Mouse (Mus musculus) neural tube, embryonic 11.5 days (tissue): ENCODE data around the gene Stk24. TPM values are rescaled to one million over a fixed set of nuclear protein-coding genes. Genes with fewer than 3 reads are reported as not detected.

Source experiments
- ATAC-seq: fragments of 200-750 bp; cut with Nextera tagmentation; 2 replicates; pipeline ENCODE4 v1.8.0; 2017; ENCODE audit warnings: moderate number of reproducible peaks, mild to moderate bottlenecking, moderate TSS enrichment, moderate library complexity; ENCODE audit not compliant: insufficient read depth, low FRiP score, low TSS enrichment
- DNase-seq: peaks from one replicate; pipeline ENCODE4 v3.0.0-alpha.2; 2015; ENCODE audit warnings: low spot score
- H3K27ac ChIP-seq: fragments of 300-500 bp; sonication (generic); 2 replicates; pipeline ENCODE4 v1.5.1; 2014; ENCODE audit warnings: low read depth, mild to moderate bottlenecking, low read length
- H3K27me3 ChIP-seq: fragments of 300-500 bp; sonication (generic); 2 replicates; pipeline ENCODE4 v1.6.1; 2014; ENCODE audit warnings: mild to moderate bottlenecking, low read length, mixed read lengths; ENCODE audit not compliant: control insufficient read depth, insufficient read depth
- H3K36me3 ChIP-seq: fragments of 300-500 bp; sonication (generic); 2 replicates; pipeline ENCODE4 v1.6.1; 2014; ENCODE audit warnings: mild to moderate bottlenecking, low read length, moderate library complexity, mixed read lengths; ENCODE audit not compliant: control insufficient read depth, insufficient read depth
- H3K4me1 ChIP-seq: fragments of 300-500 bp; sonication (generic); 2 replicates; pipeline ENCODE4 v1.6.1; 2014; ENCODE audit warnings: low read length, mixed read lengths; ENCODE audit not compliant: control insufficient read depth, insufficient read depth
- H3K4me2 ChIP-seq: fragments of 300-500 bp; sonication (generic); 2 replicates; pipeline ENCODE4 v1.6.1; 2014; ENCODE audit warnings: low read depth, mild to moderate bottlenecking, moderate library complexity
- H3K4me3 ChIP-seq: fragments of 300-500 bp; sonication (generic); 2 replicates; pipeline ENCODE4 v1.5.1; 2014; ENCODE audit warnings: low read depth, low read length
- H3K9ac ChIP-seq: fragments of 300-500 bp; sonication (generic); 2 replicates; pipeline ENCODE4 v1.6.1; 2014; ENCODE audit warnings: mild to moderate bottlenecking, low read length
- H3K9me3 ChIP-seq: fragments of 300-500 bp; sonication (generic); 2 replicates; pipeline ENCODE4 v1.6.1; 2016; ENCODE audit warnings: low read length; ENCODE audit not compliant: control insufficient read depth
- WGBS: fragments of 180-500 bp; shearing (Covaris S2); extraction: QIAGEN DNeasy Blood & Tissue Kit; methylation state at CpG from one replicate; pipeline ENCODE4 v1.1.7; 2014; 5-methylcytosine and 5-hydroxymethylcytosine counted together
- polyA plus RNA-seq: library from polyadenylated mRNA; unstranded; fragments of >200 nt; fragmentation: Nextera tagmentation; extraction: Ambion mirVana; gene quantifications from 2 replicates; pipeline ENCODE4 v1.2.1, GENCODE M21; 2014

The Stk24 gene
- polyA plus RNA-seq, 1 experiment from 2014 or later, result 38.1 TPM

DNA sequence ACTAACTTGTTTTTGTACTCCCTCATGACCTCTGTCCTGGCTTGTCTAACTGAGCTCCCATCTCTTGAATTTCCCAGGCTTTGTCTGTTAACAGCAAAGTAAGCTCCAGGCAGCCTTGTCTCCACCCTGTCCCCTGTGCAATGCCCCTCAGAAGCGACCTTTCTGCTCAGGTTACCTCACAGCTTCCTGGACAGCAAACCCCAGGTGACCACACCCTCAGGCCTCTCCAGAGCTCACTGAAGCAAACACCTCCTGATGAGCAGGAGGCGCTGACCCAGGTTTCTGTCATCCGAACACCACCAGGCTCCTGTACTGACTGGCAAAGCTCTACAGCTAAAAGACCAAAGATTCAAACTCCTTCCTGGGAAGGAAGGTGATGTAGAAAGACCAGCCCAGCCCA is 69.9 kb downstream of the Stk24 start:
- Histone ChIP-seq H3K9ac (no peak overlapping the region), H3K27ac (no peak overlapping the region), H3K36me3 (no peaks in the 10 kb centered on the region), H3K27me3 (no peaks in the 10 kb centered on the region), H3K9me3 (no peaks in the 10 kb centered on the region), H3K4me3 (no peak overlapping the region), H3K4me2 (no peak overlapping the region), H3K4me1 (no peaks in the 10 kb centered on the region)
- ATAC-seq (no peak), DNase-seq (no peak)
- 88% methylated on average over 3 of the region's 3 CpGs for WGBS

DNA sequence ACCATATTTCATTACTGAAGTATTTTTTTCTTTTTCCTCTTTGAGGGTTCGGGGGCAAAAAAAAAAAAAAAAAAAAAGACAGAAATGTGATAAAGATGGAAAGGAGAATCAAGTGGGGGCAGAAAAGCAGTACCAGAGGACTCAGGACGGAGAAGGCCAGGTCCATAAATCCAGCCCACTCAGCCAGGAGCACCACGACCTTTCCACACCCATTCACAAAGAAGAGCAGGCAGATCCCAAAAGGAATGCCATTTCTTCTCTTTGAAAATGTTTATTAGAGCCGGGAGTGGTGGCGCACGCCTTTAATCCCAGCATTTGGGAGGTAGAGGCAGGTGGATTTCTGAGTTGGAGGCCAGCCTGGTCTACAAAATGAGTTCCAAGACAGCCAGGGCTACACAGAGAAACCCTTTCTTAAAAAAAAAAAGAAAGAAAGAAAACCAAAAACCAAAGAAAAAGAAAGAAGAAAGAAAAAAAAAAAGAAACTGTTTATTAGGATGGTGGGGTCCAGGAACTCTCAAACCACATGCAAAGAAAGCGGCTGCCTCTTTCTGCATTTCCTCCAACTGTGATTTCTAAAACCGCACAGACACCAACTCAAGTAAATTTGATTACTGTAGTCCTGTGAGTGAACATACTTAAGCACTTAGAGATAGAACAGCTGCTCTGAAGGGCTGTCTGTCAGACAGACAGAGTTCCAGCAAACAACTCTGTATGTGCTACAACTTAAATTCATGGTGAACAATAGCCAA is 74.3 kb downstream of the Stk24 start:
- Histone ChIP-seq H3K27ac (no peak overlapping the region), H3K27me3 (no peaks in the 10 kb centered on the region), H3K4me1 (no peaks in the 10 kb centered on the region), H3K4me2 (no peak overlapping the region), H3K36me3 (no peaks in the 10 kb centered on the region), H3K9ac (no peak overlapping the region), H3K9me3 (no peaks in the 10 kb centered on the region), H3K4me3 (no peak overlapping the region)
- DNase-seq (no peak), ATAC-seq (no peak)
- WGBS, result 62% methylated on average over 8 of the region's 8 CpGs

DNA sequence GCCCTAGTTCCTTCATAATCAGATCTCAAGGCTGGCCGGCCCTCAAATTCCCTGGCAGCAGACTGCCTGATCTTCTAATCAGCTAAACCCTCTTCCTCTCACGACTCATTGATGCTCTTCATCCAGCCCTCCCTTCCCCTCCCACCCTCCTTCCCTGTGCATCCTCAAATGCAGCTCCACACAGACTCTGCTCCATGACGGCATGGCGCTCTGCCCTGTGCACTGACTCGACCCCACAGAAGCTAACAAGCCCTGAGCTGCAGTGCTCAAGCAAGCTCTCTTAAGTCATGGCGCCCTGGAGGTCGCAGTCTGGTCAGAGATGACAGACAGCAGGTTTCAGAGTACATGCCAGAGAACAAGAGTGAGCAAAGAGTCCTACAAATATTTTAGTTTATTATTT is 75.3 kb downstream of the Stk24 start:
- DNase-seq, result no peak
- no peak overlapping the region for H3K4me2 ChIP-seq
- H3K9me3 ChIP-seq, result no peaks in the 10 kb centered on the region
- WGBS, result 78% methylated on average over 7 of the region's 7 CpGs
- H3K4me1 ChIP-seq, result no peaks in the 10 kb centered on the region
- no peaks in the 10 kb centered on the region for H3K36me3 ChIP-seq
- no peaks in the 10 kb centered on the region for H3K27me3 ChIP-seq
- no peak for ATAC-seq
- H3K9ac ChIP-seq, result no peak overlapping the region
- no peak overlapping the region for H3K27ac ChIP-seq
- H3K4me3 ChIP-seq, result no peak overlapping the region

DNA sequence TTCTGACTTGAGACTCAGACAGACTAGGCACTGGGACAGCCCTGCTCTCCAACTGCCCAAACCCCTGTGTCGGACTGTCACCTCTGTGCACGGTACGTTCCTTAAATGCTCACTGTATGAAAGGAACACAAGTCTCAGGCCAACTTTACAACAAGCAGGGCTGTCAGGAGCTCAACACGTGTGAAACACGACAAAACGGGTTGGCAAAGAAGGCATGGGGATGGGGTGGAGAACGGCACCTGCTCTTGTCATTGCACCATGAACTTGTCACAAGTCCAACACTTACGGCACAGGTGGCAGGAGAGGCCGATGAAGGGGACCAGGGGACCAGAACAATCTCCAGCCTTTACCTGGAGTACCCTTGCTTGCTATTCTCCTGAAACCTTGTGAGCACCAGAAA is 80.7 kb downstream of the Stk24 start:
- ATAC-seq (no peak), DNase-seq (no peak)
- H3K4me1 ChIP-seq, result no peaks in the 10 kb centered on the region
- H3K9me3 ChIP-seq, result no peaks in the 10 kb centered on the region
- WGBS, result 93% methylated on average over 9 of the region's 9 CpGs
- H3K36me3 ChIP-seq, result no peaks in the 10 kb centered on the region
- no peak overlapping the region for H3K9ac ChIP-seq
- H3K27me3 ChIP-seq, result no peaks in the 10 kb centered on the region
- no peak overlapping the region for H3K4me2 ChIP-seq
- H3K27ac ChIP-seq, result no peak overlapping the region
- H3K4me3 ChIP-seq, result no peak overlapping the region

DNA sequence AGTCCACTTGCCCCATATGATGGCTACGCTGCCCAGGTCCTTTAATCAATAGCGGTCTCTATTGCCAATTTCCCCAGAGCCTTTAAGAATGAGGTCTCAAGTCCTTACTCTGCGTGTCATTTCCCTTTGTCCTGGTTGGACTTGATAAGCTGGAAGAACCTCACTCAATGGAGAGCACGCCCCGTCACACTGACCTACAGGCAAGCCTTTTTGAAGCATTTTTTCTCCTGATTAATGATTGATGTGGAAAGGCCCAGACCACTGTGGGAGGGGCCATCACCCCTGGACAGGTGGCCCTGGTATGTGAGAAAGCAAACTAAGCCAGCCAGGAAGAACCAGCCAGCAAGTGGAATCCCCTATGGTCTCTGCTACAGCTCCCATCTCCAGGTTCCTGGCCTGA is 81.3 kb downstream of the Stk24 start:
- DNase-seq, result no peak
- Histone ChIP-seq H3K4me3 (no peak overlapping the region), H3K27me3 (no peaks in the 10 kb centered on the region), H3K4me1 (no peaks in the 10 kb centered on the region), H3K36me3 (no peaks in the 10 kb centered on the region), H3K9ac (no peak overlapping the region), H3K9me3 (no peaks in the 10 kb centered on the region), H3K4me2 (no peak overlapping the region), H3K27ac (no peak overlapping the region)
- 91% methylated on average over 5 of the region's 5 CpGs for WGBS
- no peak for ATAC-seq

DNA sequence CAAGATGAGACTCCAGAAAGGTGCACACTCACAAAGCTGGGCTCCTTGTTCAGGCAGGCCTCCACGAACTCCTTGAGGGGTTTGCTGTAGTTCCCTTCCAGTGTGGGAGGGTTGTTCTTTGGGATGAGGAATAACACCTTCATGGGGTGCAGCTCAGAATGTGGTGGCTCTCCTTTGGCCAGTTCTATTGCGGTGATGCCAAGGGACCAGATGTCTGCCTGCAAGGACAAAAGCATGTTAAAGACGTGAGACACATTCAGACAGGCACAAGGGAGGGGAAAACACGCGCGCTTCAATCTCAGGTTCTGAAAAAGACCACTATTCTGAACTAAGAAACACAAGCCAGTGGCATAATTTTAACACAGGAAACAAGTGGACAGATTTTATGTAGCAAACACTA is 82.7 kb downstream of the Stk24 start:
- peaks cover 5% of the 10 kb centered on the region for H3K36me3 ChIP-seq
- no peak for DNase-seq

DNA sequence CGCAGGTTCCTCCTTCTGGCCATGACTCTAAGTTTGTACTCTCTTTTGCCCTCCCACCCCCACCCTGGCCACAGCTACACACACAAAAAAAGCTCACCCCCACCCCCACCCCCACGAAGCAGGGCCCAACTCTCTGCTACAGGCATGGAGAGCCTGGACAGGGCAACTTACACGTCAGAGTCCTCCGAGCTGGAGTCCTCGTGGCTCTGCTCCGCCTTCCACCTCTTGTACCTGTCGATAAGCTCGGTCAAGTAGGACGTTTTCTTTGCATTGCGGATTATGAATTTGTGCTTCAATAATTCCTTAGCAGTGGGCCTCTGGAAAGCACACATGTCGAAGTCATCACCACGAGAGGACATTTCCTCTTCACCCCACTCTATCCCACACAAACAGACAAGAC is 85.3 kb downstream of the Stk24 start:
- 89% methylated on average over 12 of the region's 12 CpGs for WGBS
- Histone ChIP-seq H3K4me3 (no peak overlapping the region), H3K36me3 (peaks cover 10% of the 10 kb centered on the region), H3K9me3 (no peaks in the 10 kb centered on the region), H3K27me3 (no peaks in the 10 kb centered on the region), H3K27ac (no peak overlapping the region), H3K9ac (no peak overlapping the region), H3K4me1 (no peaks in the 10 kb centered on the region), H3K4me2 (no peak overlapping the region)
- ATAC-seq (no peak), DNase-seq (no peak)

More for the DNA sequence above, 82.7 kb downstream of the Stk24 start:
- H3K4me1 ChIP-seq, result no peaks in the 10 kb centered on the region
- no peak overlapping the region for H3K9ac ChIP-seq
- no peak overlapping the region for H3K4me2 ChIP-seq
- no peak overlapping the region for H3K27ac ChIP-seq
- H3K27me3 ChIP-seq, result no peaks in the 10 kb centered on the region
- H3K9me3 ChIP-seq, result no peaks in the 10 kb centered on the region
- 99% methylated on average over 6 of the region's 6 CpGs for WGBS
- ATAC-seq, result no peak
- no peak overlapping the region for H3K4me3 ChIP-seq

DNA sequence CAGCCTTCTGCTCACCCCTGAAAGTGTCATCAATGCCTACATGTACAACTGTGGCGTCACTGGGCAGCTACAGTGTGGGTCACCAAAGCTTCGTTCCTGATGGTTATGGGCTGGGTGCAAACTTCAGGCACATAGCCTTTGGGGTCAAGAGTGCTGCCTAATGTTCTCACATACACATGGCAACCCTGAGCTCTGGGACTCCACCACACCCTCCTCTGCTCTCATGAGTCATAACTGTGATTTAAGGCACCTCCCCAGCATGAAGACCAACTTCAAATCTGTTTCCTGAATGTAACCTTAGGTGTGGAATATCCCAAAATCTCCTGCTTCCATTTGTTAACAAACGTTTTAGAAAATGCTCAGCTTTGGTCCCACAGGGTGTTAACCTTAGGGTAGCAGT is 87.4 kb downstream of the Stk24 start:
- H3K9me3 ChIP-seq, result no peaks in the 10 kb centered on the region
- H3K4me3 ChIP-seq, result no peak overlapping the region
- no peak overlapping the region for H3K4me2 ChIP-seq
- peaks cover 10% of the 10 kb centered on the region for H3K36me3 ChIP-seq
- H3K4me1 ChIP-seq, result no peaks in the 10 kb centered on the region
- H3K9ac ChIP-seq, result no peak overlapping the region
- DNase-seq (no peak), ATAC-seq (no peak)
- H3K27me3 ChIP-seq, result no peaks in the 10 kb centered on the region
- no peak overlapping the region for H3K27ac ChIP-seq
- WGBS, result 90% methylated on average over 3 of the region's 3 CpGs

DNA sequence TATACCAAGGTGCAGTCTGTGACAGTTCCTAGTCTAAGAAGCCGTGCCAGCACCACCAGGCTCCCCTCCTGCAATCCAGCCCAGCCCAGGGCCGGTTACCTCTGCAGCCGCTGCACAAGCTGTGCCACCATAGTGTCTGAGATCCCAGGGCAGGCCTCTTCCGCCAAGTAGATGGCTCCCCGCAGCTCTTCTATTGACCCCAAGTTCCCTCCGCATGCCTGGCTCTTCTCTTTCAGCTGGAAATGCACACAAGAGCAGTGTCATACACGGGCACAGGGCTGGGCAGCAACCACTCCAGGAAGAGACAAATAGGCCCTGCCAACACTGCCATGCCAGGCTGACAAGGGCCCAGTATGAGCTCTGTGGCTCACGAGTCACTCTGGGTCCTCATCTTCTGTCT is 87.9 kb downstream of the Stk24 start:
- Histone ChIP-seq H3K4me3 (no peak overlapping the region), H3K9me3 (no peaks in the 10 kb centered on the region), H3K27ac (no peak overlapping the region), H3K36me3 (peaks cover 10% of the 10 kb centered on the region), H3K4me1 (no peaks in the 10 kb centered on the region), H3K4me2 (no peak overlapping the region), H3K27me3 (no peaks in the 10 kb centered on the region), H3K9ac (no peak overlapping the region)
- no peak for ATAC-seq
- 92% methylated on average over 8 of the region's 8 CpGs for WGBS
- DNase-seq, result no peak
